ENCODE assay signal across 8 mouse cellular contexts in genomic region chr3:95760106-95760505, GRCm38 (mm10). TPM values are rescaled to one million over a fixed set of nuclear protein-coding genes. Genes with fewer than 3 reads are reported as not detected.
DNase-seq lines count a peak whose midpoint lies in the region; ATAC-seq and TF ChIP-seq lines count a peak whose summit lies in the region.

TSS of gene Tars2 (minus strand) at chr3:95760206.

- H3K27ac ChIP-seq in lung, embryonic 14.5 days (ENCODE audit: low read depth) = no peak within 1 kb of the TSS
- no peak within 1 kb of the TSS for H3K27ac ChIP-seq in embryonic facial prominence, embryonic 12.5 days
- H3K27ac ChIP-seq in heart, embryonic 14.5 days (replicated peaks in 1 of 2; ENCODE audit: control insufficient read depth in 1 of 2, insufficient read depth in 1 of 2, low read depth in 2 of 2, low read length in 2 of 2) = no peak within 1 kb of the TSS

- WGBS in lung, embryonic 14.5 days = 76% methylated on average over 6 of the region's 6 CpGs
- 83% methylated on average over 6 of the region's 6 CpGs for WGBS in embryonic facial prominence, embryonic 12.5 days
- WGBS in heart, embryonic 14.5 days = 80% methylated on average over 6 of the region's 6 CpGs

- ATAC-seq in lung, embryonic 14.5 days (ENCODE audit: insufficient read depth) = no peak
- no peak for ATAC-seq in embryonic facial prominence, embryonic 12.5 days (ENCODE audit: insufficient number of reproducible peaks, insufficient read depth, low FRiP score, low TSS enrichment)
- ATAC-seq in heart, embryonic 14.5 days (ENCODE audit: insufficient number of reproducible peaks, insufficient read depth, low FRiP score, low read depth) = no peak
- no peak for ATAC-seq in monocyte, adult 5-6 weeks (replicated peaks; ENCODE audit: insufficient number of reproducible peaks, low FRiP score, low TSS enrichment, poor library complexity, severe bottlenecking)

- no peak within 1 kb of the TSS for H3K4me2 ChIP-seq in lung, embryonic 14.5 days
- no peak within 1 kb of the TSS for H3K4me2 ChIP-seq in embryonic facial prominence, embryonic 12.5 days (replicated peaks)
- H3K4me2 ChIP-seq in heart, embryonic 14.5 days (ENCODE audit: low read length) = no peak within 1 kb of the TSS

- no peak for TF ChIP-seq CTCF in lung, embryonic 14.5 days (IDR thresholded peaks at IDR 0.05; ENCODE audit: low read depth)

- H3K36me3 ChIP-seq in lung, embryonic 14.5 days (ENCODE audit: insufficient read depth) = peaks cover 19% of the 10 kb centered on the region
- peaks cover 21% of the 10 kb centered on the region for H3K36me3 ChIP-seq in embryonic facial prominence, embryonic 12.5 days
- peaks cover 26% of the 10 kb centered on the region for H3K36me3 ChIP-seq in heart, embryonic 14.5 days (ENCODE audit: control insufficient read depth, insufficient read depth, low read length)

- DNase-seq in lung, embryonic 14.5 days = no peak
- no peak for DNase-seq in lung, postnatal 10 days
- no peak for DNase-seq in left cerebral cortex, postnatal 14 days (ENCODE audit: low spot score in 2 of 2)
- DNase-seq in adipocyte (ENCODE audit: low spot score) = no peak
- DNase-seq in right cerebral cortex, postnatal 36 days (ENCODE audit: low spot score in 2 of 2) = no peak

- H3K27me3 ChIP-seq in lung, embryonic 14.5 days (ENCODE audit: insufficient read depth, low read length) = no peaks in the 10 kb centered on the region
- no peaks in the 10 kb centered on the region for H3K27me3 ChIP-seq in embryonic facial prominence, embryonic 12.5 days
- H3K27me3 ChIP-seq in heart, embryonic 14.5 days (ENCODE audit: control insufficient read depth, insufficient read depth, low read length) = no peaks in the 10 kb centered on the region

- H3K9me3 ChIP-seq in lung, embryonic 14.5 days (ENCODE audit: low read depth, low read length) = no peaks in the 10 kb centered on the region
- no peaks in the 10 kb centered on the region for H3K9me3 ChIP-seq in embryonic facial prominence, embryonic 12.5 days
- no peaks in the 10 kb centered on the region for H3K9me3 ChIP-seq in heart, embryonic 14.5 days (ENCODE audit: control insufficient read depth, low read length)

- H3K4me3 ChIP-seq in lung, embryonic 14.5 days (ENCODE audit: low read depth, low read length) = no peak within 1 kb of the TSS
- no peak within 1 kb of the TSS for H3K4me3 ChIP-seq in embryonic facial prominence, embryonic 12.5 days
- H3K4me3 ChIP-seq in heart, embryonic 14.5 days (ENCODE audit: control insufficient read depth in 1 of 2, insufficient read depth in 1 of 2, low read depth in 1 of 2, low read length in 2 of 2) = no peak within 1 kb of the TSS

- intact Hi-C loops in left cerebral cortex, postnatal 14 days (cut with DNase I) = no loop called here

- H3K9ac ChIP-seq in lung, embryonic 14.5 days = no peak within 1 kb of the TSS
- no peak within 1 kb of the TSS for H3K9ac ChIP-seq in embryonic facial prominence, embryonic 12.5 days
- H3K9ac ChIP-seq in heart, embryonic 14.5 days (ENCODE audit: low read length) = no peak within 1 kb of the TSS

- H3K4me1 ChIP-seq in lung, embryonic 14.5 days (ENCODE audit: insufficient read depth) = no peaks in the 10 kb centered on the region
- no peaks in the 10 kb centered on the region for H3K4me1 ChIP-seq in embryonic facial prominence, embryonic 12.5 days
- H3K4me1 ChIP-seq in heart, embryonic 14.5 days (ENCODE audit: control insufficient read depth in 2 of 2, insufficient read depth in 2 of 2, low read length in 2 of 2) = peaks cover 2 to 3% of the 10 kb centered on the region in 2 experiments; a peak in 1 of 4 replicates

RNA-seq across cellular contexts. Expression of gene Tars2, which starts in this region (rescaled TPM):
- polyA plus RNA-seq in lung, embryonic 14.5 days (2014; fragmentation: Nextera tagmentation; extraction: Ambion mirVana) = 47.5 and 52.3 TPM in 2 replicates
- 49.6 and 52.2 TPM in 2 replicates for polyA plus RNA-seq in embryonic facial prominence, embryonic 12.5 days (2016; fragmentation: Nextera tagmentation; extraction: Ambion mirVana)
- polyA plus RNA-seq in heart, embryonic 14.5 days (2014; fragmentation: Nextera tagmentation; extraction: Ambion mirVana) = 38.9 and 41.3 TPM in 2 replicates
- 10 to 100 TPM; 37.3 to 40.8 TPM for total RNA-seq in left cerebral cortex, postnatal 14 days (2021)
- 15.4 to 29.0 TPM (median 21.4 TPM) in 3 replicates for total RNA-seq in monocyte, adult 5-6 weeks (2017)
